Mouse (Mus musculus) heart, adult 2 months (tissue): ENCODE results near the gene Ank3.

Experiments used
- CTCF ChIP-seq: fragments of 200-600 bp; IDR thresholded peaks from 2 replicates; pipeline ENCODE4 v1.8.1; 2022; ENCODE audit warnings: antibody characterized with exemption, mild to moderate bottlenecking, moderate library complexity
- EP300 ChIP-seq: fragments of 200-500 bp; IDR thresholded peaks from 2 replicates; pipeline ENCODE4 v1.6.1; 2011; ENCODE audit warnings: low read depth, low read length, control low read depth; ENCODE audit not compliant: insufficient read depth

DNA sequence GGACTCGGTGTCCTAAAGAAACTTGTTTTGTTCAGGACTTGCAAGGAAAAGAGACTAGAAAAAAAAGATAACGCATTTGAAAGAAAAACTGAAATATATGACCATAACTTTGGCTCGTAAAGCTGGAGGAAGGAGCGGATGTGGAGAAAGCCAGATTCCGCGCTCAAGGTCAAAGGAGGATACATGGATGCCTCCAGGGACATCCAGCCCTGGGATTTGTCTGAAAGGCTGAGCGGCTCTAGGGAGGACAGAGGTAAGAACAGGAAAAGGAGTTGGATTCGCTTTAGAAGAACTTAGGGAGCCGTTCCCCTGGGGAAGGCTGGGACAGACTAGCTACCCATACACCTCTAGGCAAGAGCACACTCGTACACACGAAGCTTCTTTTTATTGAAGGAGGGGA is 32.4 kb upstream of the Ank3 start:
- TF ChIP-seq CTCF (no peak), EP300 (no peak)
